Mouse (Mus musculus): ENCODE results near the gene Npy1r. TPM values are rescaled to one million over a fixed set of nuclear protein-coding genes. Genes with fewer than 3 reads are reported as not detected.

Npy1r gene
- total RNA-seq, 2 experiments from 2014 or later, result 27.8 to 31.4 TPM

Other genes with a start within 250 kb of the Npy1r start
- gene Tma16, start 210.7 kb upstream of the Npy1r start, total RNA-seq (2021), result 10 to 100 TPM in 1 of 2 experiments, 1 to 10 TPM in 1; 9.2 to 10.5 TPM
- under 1 TPM; 0.09 to 0.16 TPM for gene Tktl2, start 185.4 kb upstream of the Npy1r start, total RNA-seq (2021)
- gene Npy5r, start 9.1 kb upstream of the Npy1r start, total RNA-seq (2021), result 1 to 10 TPM; 6.9 to 7.2 TPM
- gene Naf1, start 163.0 kb downstream of the Npy1r start, total RNA-seq (2021), result 10 to 100 TPM; 14.2 to 14.3 TPM